Mouse (Mus musculus): ENCODE measurements around the gene Abca9. TPM values are rescaled to one million over a fixed set of nuclear protein-coding genes. Genes with fewer than 3 reads are reported as not detected.

Abca9 gene
- total RNA-seq, 2 experiments from 2014 or later, result 11.5 TPM

GRCm38 (mm10) chr11:110072158-110072557 lies 95.8 kb downstream of the Abca9 start:
- DNase-seq (ENCODE audit: low spot score in 2 of 2), result no peak

- DNase-seq (ENCODE audit: low spot score in 2 of 2), result no peak
Measured at GRCm38 (mm10) chr11:110061032-110061431, 107.0 kb downstream of the Abca9 start.

GRCm38 (mm10) chr11:110060127-110060526 lies 107.9 kb downstream of the Abca9 start:
- no peak for DNase-seq (ENCODE audit: low spot score in 2 of 2)

- no peak for DNase-seq (ENCODE audit: low spot score in 2 of 2)
Measured at GRCm38 (mm10) chr11:110053681-110054080, 114.3 kb downstream of the Abca9 start.

Other genes starting within 250 kb of the Abca9 start
- gene Abca8b, start 172.4 kb downstream of the Abca9 start, total RNA-seq (2021), result 10 to 100 TPM in 1 of 2 experiments, 1 to 10 TPM in 1; 6.2 to 10.4 TPM
- 10 to 100 TPM; 32.6 to 34.8 TPM for gene Abca8a, start 72.2 kb downstream of the Abca9 start, total RNA-seq (2021)
- 1 to 10 TPM; 3.2 to 9.8 TPM for gene Abca6, start 83.6 kb upstream of the Abca9 start, total RNA-seq (2021)
- gene Abca5, start 169.5 kb upstream of the Abca9 start, total RNA-seq (2021), result 10 to 100 TPM; 14.3 to 15.2 TPM
- gene Map2k6, start 230.9 kb upstream of the Abca9 start, total RNA-seq (2021), result 10 to 100 TPM; 14.1 to 16.2 TPM

Measured in adrenal gland, postnatal 4 days (tissue).